Mouse (Mus musculus): ENCODE measurements around the gene Gpx2. TPM values are rescaled to one million over a fixed set of nuclear protein-coding genes. Genes with fewer than 3 reads are reported as not detected.
A peak's percentile ranks its signal among the peaks of the same experiment; 100 is the strongest.
"Not testable (repeated sequence)": the region's sequence is repeated elsewhere in the genome, so short reads cannot be mapped to it uniquely, and the experiment has no call there.

The Gpx2 gene
- total and polyA plus RNA-seq, 3 experiments, result 5.0 TPM; not detected in 2

GRCm38 (mm10) chr12:76803028-76803427, 7.7 kb upstream of the Gpx2 start:
- Histone ChIP-seq H3K4me3 (no peak overlapping the region), H3K9ac (ENCODE audit: low read depth, low read length) (no peak overlapping the region), H3K36me3 (ENCODE audit: control insufficient read depth, insufficient read depth, low read length) (no peaks in the 10 kb centered on the region), H3K27me3 (ENCODE audit: control insufficient read depth, insufficient read depth, low read length) (no peaks in the 10 kb centered on the region), H3K4me1 (ENCODE audit: control insufficient read depth, insufficient read depth, low read length) (no peaks in the 10 kb centered on the region), H3K27ac (no peak overlapping the region), H3K79me2 (replicated peaks; ENCODE audit: control insufficient read depth, insufficient read depth, low read length) (no peaks in the 10 kb centered on the region)
- intact Hi-C loops (cut with DNase I), result loop anchor here (5.0 kb wide), 1 partner anchor 151 kb away; no protein-coding TSS in a partner anchor
- DNase-seq, result no peak
- TF ChIP-seq POLR2A (IDR thresholded peaks at IDR 0.05; ENCODE audit: insufficient read depth, low read depth, low read length) (no peak), CTCF (IDR thresholded peaks at IDR 0.05) (no peak), EP300 (IDR thresholded peaks at IDR 0.05; ENCODE audit: insufficient read depth, low read depth, low read length) (no peak)
- 78% methylated on average over 10 of the region's 10 CpGs for WGBS

DNA sequence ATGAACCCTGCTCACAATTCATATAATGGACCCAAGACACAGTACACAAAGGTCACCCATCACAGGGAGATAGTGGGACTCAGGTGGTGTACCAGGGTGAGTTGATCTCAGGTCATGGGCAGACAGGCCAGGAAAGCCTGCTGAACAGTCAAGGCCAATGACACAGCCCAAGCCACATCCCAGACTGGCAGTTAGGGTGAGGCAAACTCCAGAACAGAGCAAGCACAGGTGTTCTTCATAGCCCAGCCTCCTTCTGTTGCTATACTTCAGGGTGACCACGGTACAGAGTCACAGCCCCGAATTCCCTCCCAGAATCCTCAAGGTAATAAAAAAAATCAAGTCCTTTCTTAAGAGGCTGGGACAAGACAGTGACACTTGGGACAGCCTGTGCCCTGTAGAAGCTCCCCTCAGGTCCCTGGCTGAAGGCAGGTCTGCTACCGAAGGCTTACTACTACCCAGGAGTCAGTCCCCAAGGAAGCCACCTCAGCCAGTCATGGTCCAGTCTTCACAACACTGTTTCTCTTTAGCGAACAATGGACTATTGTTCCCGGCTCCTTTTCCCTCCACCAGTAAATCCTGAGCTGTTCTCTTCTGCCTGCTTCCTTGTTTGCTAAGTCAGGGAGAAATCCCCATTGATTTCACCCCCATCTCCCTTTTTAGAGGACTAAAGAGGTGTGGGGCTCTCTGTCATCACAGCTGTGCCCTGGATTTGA, 2.8 kb upstream of the Gpx2 start:
- no peaks in the 10 kb centered on the region for H3K36me3 ChIP-seq (ENCODE audit: control insufficient read depth, insufficient read depth, low read length)
- no peaks in the 10 kb centered on the region for H3K79me2 ChIP-seq (replicated peaks; ENCODE audit: control insufficient read depth, insufficient read depth, low read length)
- no peak overlapping the region for H3K27ac ChIP-seq
- H3K4me3 ChIP-seq, result no peak overlapping the region
- intact Hi-C loops (cut with DNase I), result no loop called here
- no peaks in the 10 kb centered on the region for H3K4me1 ChIP-seq (ENCODE audit: control insufficient read depth, insufficient read depth, low read length)
- no peak for DNase-seq
- WGBS, result 67% methylated on average over 5 of the region's 5 CpGs
- H3K27me3 ChIP-seq (ENCODE audit: control insufficient read depth, insufficient read depth, low read length), result no peaks in the 10 kb centered on the region
- H3K9ac ChIP-seq (ENCODE audit: low read depth, low read length), result no peak overlapping the region
- TF ChIP-seq EP300 (IDR thresholded peaks at IDR 0.05; ENCODE audit: insufficient read depth, low read depth, low read length), result no peak
- TF ChIP-seq CTCF (IDR thresholded peaks at IDR 0.05), result no peak
- TF ChIP-seq POLR2A (IDR thresholded peaks at IDR 0.05; ENCODE audit: insufficient read depth, low read depth, low read length), result no peak

- Histone ChIP-seq H3K4me1 (ENCODE audit: control insufficient read depth, insufficient read depth, low read length) (no peaks in the 10 kb centered on the region), H3K36me3 (ENCODE audit: control insufficient read depth, insufficient read depth, low read length) (no peaks in the 10 kb centered on the region), H3K79me2 (replicated peaks; ENCODE audit: control insufficient read depth, insufficient read depth, low read length) (no peaks in the 10 kb centered on the region), H3K4me3 (no peak overlapping the region), H3K27ac (no peak overlapping the region), H3K9ac (ENCODE audit: low read depth, low read length) (no peak overlapping the region), H3K27me3 (ENCODE audit: control insufficient read depth, insufficient read depth, low read length) (no peaks in the 10 kb centered on the region)
- WGBS, result 69% methylated on average over 7 of the region's 7 CpGs
- DNase-seq, result no peak
- intact Hi-C loops (cut with DNase I), result no loop called here
- TF ChIP-seq EP300 (IDR thresholded peaks at IDR 0.05; ENCODE audit: insufficient read depth, low read depth, low read length) (no peak), POLR2A (IDR thresholded peaks at IDR 0.05; ENCODE audit: insufficient read depth, low read depth, low read length) (no peak), CTCF (IDR thresholded peaks at IDR 0.05) (no peak)
These were observed 1.7 kb upstream of the Gpx2 start for GRCm38 (mm10) chr12:76796938-76797539.

- H3K4me3 ChIP-seq; H3K4me1 ChIP-seq (ENCODE audit: control insufficient read depth, insufficient read depth, low read length); H3K9ac ChIP-seq (ENCODE audit: low read depth, low read length); DNase-seq; H3K27me3 ChIP-seq (ENCODE audit: control insufficient read depth, insufficient read depth, low read length); H3K36me3 ChIP-seq (ENCODE audit: control insufficient read depth, insufficient read depth, low read length); intact Hi-C loops (cut with DNase I); H3K79me2 ChIP-seq (replicated peaks; ENCODE audit: control insufficient read depth, insufficient read depth, low read length); H3K27ac ChIP-seq: not testable (repeated sequence)
- WGBS, result 51% methylated on average over 14 of the region's 14 CpGs
These were observed 2.8 kb downstream of the Gpx2 start for GRCm38 (mm10) chr12:76792540-76792939.

DNA sequence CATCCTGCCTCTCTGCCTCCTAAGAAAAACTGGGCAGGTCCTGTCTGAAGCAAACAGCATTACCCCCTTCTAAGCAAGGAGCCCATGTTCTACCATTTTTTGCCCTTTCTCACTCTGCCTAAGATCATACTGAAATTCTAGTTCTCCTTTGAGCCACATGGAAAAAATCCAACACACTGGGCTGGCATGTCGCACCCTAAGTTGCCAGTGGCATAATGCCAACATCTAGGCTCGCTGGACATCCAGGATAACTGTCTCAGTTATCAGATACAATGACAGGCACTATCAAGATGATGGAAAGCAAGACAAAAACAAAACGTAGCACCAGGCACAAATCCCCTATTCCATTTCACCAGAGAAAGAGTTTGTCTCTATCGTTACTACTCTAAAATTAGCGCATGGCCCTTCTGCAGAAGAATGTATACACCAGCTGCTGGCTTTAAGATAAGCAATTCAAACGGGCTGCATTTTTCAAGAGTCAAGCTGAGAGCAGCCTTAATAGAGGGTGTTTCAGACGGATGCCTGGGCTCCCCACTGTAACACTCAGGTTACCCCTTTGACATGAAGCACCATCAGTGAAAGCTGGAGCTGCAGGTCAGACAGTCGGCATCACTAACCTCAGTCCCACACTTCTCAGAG, 4.8 kb downstream of the Gpx2 start:
- H3K4me1 ChIP-seq (ENCODE audit: control insufficient read depth, insufficient read depth, low read length), result no peaks in the 10 kb centered on the region
- no peak overlapping the region for H3K9ac ChIP-seq (ENCODE audit: low read depth, low read length)
- 16% methylated on average over 8 of the region's 8 CpGs for WGBS
- no peak for DNase-seq
- H3K36me3 ChIP-seq (ENCODE audit: control insufficient read depth, insufficient read depth, low read length), result no peaks in the 10 kb centered on the region
- H3K79me2 ChIP-seq (replicated peaks; ENCODE audit: control insufficient read depth, insufficient read depth, low read length), result no peaks in the 10 kb centered on the region
- intact Hi-C loops (cut with DNase I), result no loop called here
- no peak for TF ChIP-seq CTCF (IDR thresholded peaks at IDR 0.05)
- TF ChIP-seq EP300 (IDR thresholded peaks at IDR 0.05; ENCODE audit: insufficient read depth, low read depth, low read length), result no peak
- no peak for TF ChIP-seq POLR2A (IDR thresholded peaks at IDR 0.05; ENCODE audit: insufficient read depth, low read depth, low read length)
- H3K4me3 ChIP-seq, result no peak overlapping the region
- no peaks in the 10 kb centered on the region for H3K27me3 ChIP-seq (ENCODE audit: control insufficient read depth, insufficient read depth, low read length)
- no peak overlapping the region for H3K27ac ChIP-seq

GRCm38 (mm10) chr12:76784056-76784619, 11.2 kb downstream of the Gpx2 start:
- 32% methylated on average over 10 of the region's 10 CpGs for WGBS
- H3K9ac ChIP-seq (ENCODE audit: low read depth, low read length), result no peak overlapping the region
- intact Hi-C loops (cut with DNase I), result no loop called here
- peak; percentile 28 for DNase-seq
- peaks cover 3% of the 10 kb centered on the region; the same call in 1 of the 2 replicates for H3K4me1 ChIP-seq (ENCODE audit: control insufficient read depth, insufficient read depth, low read length)
- H3K4me3 ChIP-seq, result no peak overlapping the region
- no peak overlapping the region for H3K27ac ChIP-seq
- TF ChIP-seq POLR2A (IDR thresholded peaks at IDR 0.05; ENCODE audit: insufficient read depth, low read depth, low read length), result no peak
- no peak for TF ChIP-seq CTCF (IDR thresholded peaks at IDR 0.05)
- no peak for TF ChIP-seq EP300 (IDR thresholded peaks at IDR 0.05; ENCODE audit: insufficient read depth, low read depth, low read length)
- peaks cover 2% of the 10 kb centered on the region; the same call in 1 of the 2 replicates for H3K36me3 ChIP-seq (ENCODE audit: control insufficient read depth, insufficient read depth, low read length)
- no peaks in the 10 kb centered on the region for H3K79me2 ChIP-seq (replicated peaks; ENCODE audit: control insufficient read depth, insufficient read depth, low read length)
- no peaks in the 10 kb centered on the region for H3K27me3 ChIP-seq (ENCODE audit: control insufficient read depth, insufficient read depth, low read length)

All from heart, adult 2 months (tissue).